Mouse (Mus musculus): Measurements from ENCODE around the gene Baz2b. TPM values are rescaled to one million over a fixed set of nuclear protein-coding genes. Genes with fewer than 3 reads are reported as not detected.
"Not testable (repeated sequence)": the region's sequence is repeated elsewhere in the genome, so short reads cannot be mapped to it uniquely, and the experiment has no call there.

Gene Baz2b
- polyA plus RNA-seq, 1 experiment = 59.0 TPM

GRCm38 (mm10) chr2:60172531-60172914 lies 37.1 kb downstream of the Baz2b start:
- no peak overlapping the region for H3K4me3 ChIP-seq (ENCODE audit: insufficient read depth, low read depth, low read length)
- H3K27ac ChIP-seq (replicated peaks; ENCODE audit: low read depth, low read length) = no peak overlapping the region

GRCm38 (mm10) chr2:60171786-60172530 lies 37.7 kb downstream of the Baz2b start:
- H3K27ac ChIP-seq (replicated peaks; ENCODE audit: low read depth, low read length) = no peak overlapping the region
- no peak overlapping the region for H3K4me3 ChIP-seq (ENCODE audit: insufficient read depth, low read depth, low read length)
- peaks cover 5% of the 10 kb centered on the region; the same call in 1 of the 2 replicates for H3K4me1 ChIP-seq (ENCODE audit: control insufficient read depth, insufficient read depth, insufficient read length, low read length)

More at GRCm38 (mm10) chr2:60172531-60172914, 37.1 kb downstream of the Baz2b start:
- peaks cover 5% of the 10 kb centered on the region; the same call in 1 of the 2 replicates for H3K4me1 ChIP-seq (ENCODE audit: control insufficient read depth, insufficient read depth, insufficient read length, low read length)

GRCm38 (mm10) chr2:60166878-60167277 lies 42.8 kb downstream of the Baz2b start:
- H3K4me1 ChIP-seq (ENCODE audit: control insufficient read depth, insufficient read depth, insufficient read length, low read length) = peaks cover 2% of the 10 kb centered on the region; the same call in 1 of the 2 replicates
- no peak overlapping the region for H3K27ac ChIP-seq (replicated peaks; ENCODE audit: low read depth, low read length)
- no peak overlapping the region for H3K4me3 ChIP-seq (ENCODE audit: insufficient read depth, low read depth, low read length)

GRCm38 (mm10) chr2:60165679-60166078 lies 44.0 kb downstream of the Baz2b start:
- Histone ChIP-seq H3K4me3 (ENCODE audit: insufficient read depth, low read depth, low read length) (no peak overlapping the region), H3K27ac (replicated peaks; ENCODE audit: low read depth, low read length) (no peak overlapping the region), H3K4me1 (ENCODE audit: control insufficient read depth, insufficient read depth, insufficient read length, low read length) (no peaks in the 10 kb centered on the region)

GRCm38 (mm10) chr2:60163744-60164143 lies 45.9 kb downstream of the Baz2b start:
- Histone ChIP-seq H3K27ac (replicated peaks; ENCODE audit: low read depth, low read length) (no peak overlapping the region), H3K4me1 (ENCODE audit: control insufficient read depth, insufficient read depth, insufficient read length, low read length) (no peaks in the 10 kb centered on the region), H3K4me3 (ENCODE audit: insufficient read depth, low read depth, low read length) (no peak overlapping the region)

GRCm38 (mm10) chr2:60152481-60152880 lies 57.2 kb downstream of the Baz2b start:
- Histone ChIP-seq H3K4me1 (ENCODE audit: control insufficient read depth, insufficient read depth, insufficient read length, low read length) (no peaks in the 10 kb centered on the region), H3K27ac (replicated peaks; ENCODE audit: low read depth, low read length) (no peak overlapping the region), H3K4me3 (ENCODE audit: insufficient read depth, low read depth, low read length) (no peak overlapping the region)

- Histone ChIP-seq H3K4me3 (ENCODE audit: insufficient read depth, low read depth, low read length) (no peak overlapping the region), H3K27ac (replicated peaks; ENCODE audit: low read depth, low read length) (no peak overlapping the region), H3K4me1 (ENCODE audit: control insufficient read depth, insufficient read depth, insufficient read length, low read length) (peaks cover 4% of the 10 kb centered on the region; the same call in 1 of the 2 replicates)
Measured at GRCm38 (mm10) chr2:60148651-60149050, 61.0 kb downstream of the Baz2b start.

GRCm38 (mm10) chr2:60147428-60147827 lies 62.2 kb downstream of the Baz2b start:
- Histone ChIP-seq H3K4me3 (ENCODE audit: insufficient read depth, low read depth, low read length) (no peak overlapping the region), H3K27ac (replicated peaks; ENCODE audit: low read depth, low read length) (no peak overlapping the region), H3K4me1 (ENCODE audit: control insufficient read depth, insufficient read depth, insufficient read length, low read length) (peaks cover 4% of the 10 kb centered on the region; the same call in 1 of the 2 replicates)

GRCm38 (mm10) chr2:60145742-60146141 lies 63.9 kb downstream of the Baz2b start:
- Histone ChIP-seq H3K4me3 (ENCODE audit: insufficient read depth, low read depth, low read length) (no peak overlapping the region), H3K4me1 (ENCODE audit: control insufficient read depth, insufficient read depth, insufficient read length, low read length) (peaks cover 4% of the 10 kb centered on the region; the same call in 1 of the 2 replicates), H3K27ac (replicated peaks; ENCODE audit: low read depth, low read length) (no peak overlapping the region)

GRCm38 (mm10) chr2:60143383-60143782 lies 66.3 kb downstream of the Baz2b start:
- Histone ChIP-seq H3K4me3 (ENCODE audit: insufficient read depth, low read depth, low read length) (no peak overlapping the region), H3K27ac (replicated peaks; ENCODE audit: low read depth, low read length) (no peak overlapping the region), H3K4me1 (ENCODE audit: control insufficient read depth, insufficient read depth, insufficient read length, low read length) (peaks cover 4% of the 10 kb centered on the region; the same call in 1 of the 2 replicates)

GRCm38 (mm10) chr2:60142281-60142680 lies 67.4 kb downstream of the Baz2b start:
- Histone ChIP-seq H3K4me1 (ENCODE audit: control insufficient read depth, insufficient read depth, insufficient read length, low read length) (peaks cover 4% of the 10 kb centered on the region; the same call in 1 of the 2 replicates), H3K27ac (replicated peaks; ENCODE audit: low read depth, low read length) (no peak overlapping the region), H3K4me3 (ENCODE audit: insufficient read depth, low read depth, low read length) (no peak overlapping the region)

- Histone ChIP-seq H3K27ac (replicated peaks; ENCODE audit: low read depth, low read length) (no peak overlapping the region), H3K4me3 (ENCODE audit: insufficient read depth, low read depth, low read length) (no peak overlapping the region), H3K4me1 (ENCODE audit: control insufficient read depth, insufficient read depth, insufficient read length, low read length) (no peaks in the 10 kb centered on the region; the same call in 1 of the 2 replicates)
Measured at GRCm38 (mm10) chr2:60138751-60139162, 70.9 kb downstream of the Baz2b start.

GRCm38 (mm10) chr2:60135796-60136195 lies 73.8 kb downstream of the Baz2b start:
- no peak overlapping the region for H3K27ac ChIP-seq (replicated peaks; ENCODE audit: low read depth, low read length)
- no peaks in the 10 kb centered on the region; the same call in 1 of the 2 replicates for H3K4me1 ChIP-seq (ENCODE audit: control insufficient read depth, insufficient read depth, insufficient read length, low read length)
- no peak overlapping the region for H3K4me3 ChIP-seq (ENCODE audit: insufficient read depth, low read depth, low read length)

GRCm38 (mm10) chr2:60134958-60135357 lies 74.7 kb downstream of the Baz2b start:
- H3K4me3 ChIP-seq (ENCODE audit: insufficient read depth, low read depth, low read length); H3K4me1 ChIP-seq (ENCODE audit: control insufficient read depth, insufficient read depth, insufficient read length, low read length); H3K27ac ChIP-seq (replicated peaks; ENCODE audit: low read depth, low read length): not testable (repeated sequence)

- Histone ChIP-seq H3K4me3 (ENCODE audit: insufficient read depth, low read depth, low read length) (no peak overlapping the region), H3K4me1 (ENCODE audit: control insufficient read depth, insufficient read depth, insufficient read length, low read length) (no peaks in the 10 kb centered on the region), H3K27ac (replicated peaks; ENCODE audit: low read depth, low read length) (no peak overlapping the region)
Measured at GRCm38 (mm10) chr2:60133072-60133471, 76.6 kb downstream of the Baz2b start.

All from brown adipose tissue, adult 24 weeks (tissue).